Mouse (Mus musculus) kidney, postnatal 0 days (tissue): ENCODE data around the gene Siah1a. TPM values are rescaled to one million over a fixed set of nuclear protein-coding genes. Genes with fewer than 3 reads are reported as not detected.

Experiments
- ATAC-seq: fragments of 200-750 bp; cut with Nextera tagmentation; replicated peaks from 2 replicates; pipeline ENCODE4 v1.8.0; 2017; ENCODE audit warnings: low read depth, moderate number of reproducible peaks, moderate TSS enrichment, moderate library complexity; ENCODE audit not compliant: low FRiP score
- DNase-seq: peaks from one replicate; pipeline ENCODE4 v3.0.0-alpha.2; 2016; ENCODE audit warnings: low spot score
- H3K27ac ChIP-seq: fragments of 300-500 bp; sonication (generic); 2 replicates; pipeline ENCODE4 v1.5.1; 2014; ENCODE audit warnings: mild to moderate bottlenecking
- H3K27me3 ChIP-seq: fragments of 300-500 bp; sonication (generic); 2 replicates; pipeline ENCODE4 v1.6.1; 2014; ENCODE audit warnings: low read length, mixed read lengths; ENCODE audit not compliant: insufficient read depth
- H3K36me3 ChIP-seq: fragments of 300-500 bp; sonication (generic); 2 replicates; pipeline ENCODE4 v1.6.1; 2014; ENCODE audit warnings: low read length, mixed read lengths; ENCODE audit not compliant: insufficient read depth
- H3K4me1 ChIP-seq: fragments of 300-500 bp; sonication (generic); replicated peaks from 2 replicates; pipeline ENCODE4 v1.6.1; 2014; ENCODE audit warnings: antibody characterized with exemption, low read length, mixed read lengths; ENCODE audit not compliant: insufficient read depth
- H3K4me2 ChIP-seq: fragments of 300-500 bp; sonication (generic); 2 replicates; pipeline ENCODE4 v1.6.1; 2014; ENCODE audit warnings: mild to moderate bottlenecking, low read length, moderate library complexity, mixed read lengths
- H3K4me3 ChIP-seq: fragments of 300-500 bp; sonication (generic); replicated peaks from 2 replicates; pipeline ENCODE4 v1.5.1; 2014; ENCODE audit warnings: low read depth, low read length
- H3K9ac ChIP-seq: fragments of 300-500 bp; sonication (generic); 2 replicates; pipeline ENCODE4 v1.6.1; 2014; ENCODE audit warnings: low read depth, low read length
- H3K9me3 ChIP-seq: fragments of 300-500 bp; sonication (generic); replicated peaks from 2 replicates; pipeline ENCODE4 v1.6.1; 2016; ENCODE audit warnings: low read length, inconsistent platforms, mixed read lengths
- CTCF ChIP-seq: IDR thresholded peaks from 2 replicates; pipeline ENCODE4 v1.5.1; 2016; ENCODE audit warnings: antibody characterized with exemption, low read depth, mild to moderate bottlenecking, moderate library complexity
- WGBS: fragments of 180-500 bp; shearing (Covaris S2); extraction: QIAGEN DNeasy Blood & Tissue Kit; methylation state at CpG from one replicate; pipeline ENCODE4 v1.1.7; 2014; 5-methylcytosine and 5-hydroxymethylcytosine counted together
- polyA plus RNA-seq: library from polyadenylated mRNA; unstranded; fragments of >200 nt; fragmentation: Nextera tagmentation; extraction: Ambion mirVana; gene quantifications from 2 replicates; pipeline ENCODE4 v1.2.1, GENCODE M21; 2015

Siah1a gene
- polyA plus RNA-seq, 1 experiment from 2014 or later: 50.1 TPM

DNA sequence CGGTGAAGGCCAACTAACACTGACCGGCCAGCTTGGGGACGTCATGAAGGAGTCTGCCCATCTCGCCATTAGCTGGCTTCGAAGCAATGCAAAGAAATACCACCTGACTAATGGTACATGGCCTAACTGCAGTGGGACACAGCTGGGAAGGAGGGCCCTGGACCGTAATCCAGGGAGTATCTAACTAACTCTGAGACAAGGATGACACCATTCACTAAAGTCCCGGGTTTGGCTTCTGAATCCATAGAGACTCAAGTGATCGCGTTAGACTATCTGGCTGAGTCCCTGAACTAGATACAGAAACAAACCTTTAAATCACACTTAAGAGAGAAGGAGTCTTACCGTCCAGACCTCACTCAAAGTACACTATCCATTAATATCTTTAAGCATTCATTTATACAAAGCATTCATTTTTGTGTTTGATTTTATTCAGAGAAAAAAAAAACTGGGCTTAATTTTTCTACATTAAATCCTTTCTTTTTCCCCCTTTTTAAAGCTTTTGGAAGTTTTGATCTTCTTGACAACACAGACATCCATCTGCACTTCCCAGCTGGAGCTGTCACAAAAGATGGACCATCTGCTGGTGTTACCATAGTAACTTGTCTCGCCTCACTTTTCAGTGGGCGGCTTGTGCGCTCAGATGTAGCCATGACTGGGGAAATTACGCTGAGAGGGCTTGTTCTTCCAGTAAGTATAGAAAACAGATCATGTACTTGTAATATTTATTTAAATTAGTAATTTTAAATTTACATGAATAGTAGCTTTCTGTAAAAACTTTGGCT lies 32.1 kb downstream of the Siah1a start:
- TF ChIP-seq CTCF: no peak
- ATAC-seq: no peak

DNA sequence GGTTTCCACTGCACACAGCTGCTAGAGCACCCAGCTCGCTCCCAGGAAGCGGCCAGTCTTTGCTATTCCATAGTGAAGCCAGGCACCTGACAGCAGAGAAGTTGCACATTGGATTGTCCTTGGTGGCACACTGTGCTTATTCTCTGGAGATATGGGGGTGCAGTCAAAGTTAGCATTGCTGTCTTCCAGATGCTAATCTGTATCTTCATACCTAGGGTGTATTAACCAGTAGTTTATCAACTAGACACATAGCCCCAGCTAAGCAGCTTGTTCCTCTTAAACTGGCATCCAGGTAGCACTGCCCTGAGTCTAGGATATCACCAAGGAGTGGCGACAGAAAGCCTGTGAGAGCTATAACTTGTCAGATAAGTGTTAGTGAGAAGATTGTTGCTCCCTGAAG lies 33.1 kb downstream of the Siah1a start:
- Histone ChIP-seq H3K4me1 (no peaks in the 10 kb centered on the region), H3K4me2 (no peak overlapping the region), H3K27me3 (no peaks in the 10 kb centered on the region), H3K9ac (no peak overlapping the region), H3K9me3 (no peaks in the 10 kb centered on the region), H3K36me3 (peaks cover 8% of the 10 kb centered on the region; the same call in 1 of the 2 replicates), H3K4me3 (no peak overlapping the region), H3K27ac (no peak overlapping the region)
- no peak for TF ChIP-seq CTCF
- DNase-seq (no peak), ATAC-seq (no peak)
- 93% methylated on average over 3 of the region's 3 CpGs for WGBS

More for the DNA sequence above, 32.1 kb downstream of the Siah1a start:
- Histone ChIP-seq H3K36me3 (peaks cover 8% of the 10 kb centered on the region; the same call in 1 of the 2 replicates), H3K9me3 (no peaks in the 10 kb centered on the region), H3K9ac (no peak overlapping the region), H3K27me3 (no peaks in the 10 kb centered on the region), H3K4me2 (no peak overlapping the region), H3K4me1 (no peaks in the 10 kb centered on the region), H3K27ac (no peak overlapping the region), H3K4me3 (no peak overlapping the region)
- peak; percentile 40 for DNase-seq
- WGBS: 68% methylated on average over 14 of the region's 14 CpGs

DNA sequence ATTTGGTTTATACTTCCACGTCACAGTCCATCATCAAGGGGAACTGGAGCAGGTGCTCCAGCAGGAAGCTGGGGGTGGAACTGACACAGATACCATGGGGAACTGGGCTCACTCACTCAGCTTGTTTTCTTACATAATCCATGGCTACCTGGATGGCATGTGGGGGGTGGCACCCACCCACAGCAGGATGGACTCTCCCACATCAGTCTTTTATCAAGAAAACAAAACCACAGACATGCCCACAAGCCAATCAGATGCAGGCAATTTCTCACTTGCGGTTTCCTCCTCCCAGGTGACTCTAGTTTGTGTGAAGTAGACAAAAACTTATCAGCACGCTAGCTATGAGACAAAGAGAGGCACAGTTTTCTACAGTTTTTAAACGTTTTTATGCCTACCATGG lies 37.9 kb downstream of the Siah1a start:
- no peak for TF ChIP-seq CTCF
- no peak for DNase-seq
- Histone ChIP-seq H3K9ac (no peak overlapping the region), H3K4me1 (no peaks in the 10 kb centered on the region), H3K36me3 (0 out of 2 replicates have a peak, but pooled peaks cover 5% of the 10 kb centered on the region), H3K9me3 (no peaks in the 10 kb centered on the region), H3K27me3 (no peaks in the 10 kb centered on the region), H3K4me2 (no peak overlapping the region), H3K27ac (no peak overlapping the region), H3K4me3 (no peak overlapping the region)
- ATAC-seq: no peak
- WGBS: 67% methylated on average over 4 of the region's 4 CpGs

DNA sequence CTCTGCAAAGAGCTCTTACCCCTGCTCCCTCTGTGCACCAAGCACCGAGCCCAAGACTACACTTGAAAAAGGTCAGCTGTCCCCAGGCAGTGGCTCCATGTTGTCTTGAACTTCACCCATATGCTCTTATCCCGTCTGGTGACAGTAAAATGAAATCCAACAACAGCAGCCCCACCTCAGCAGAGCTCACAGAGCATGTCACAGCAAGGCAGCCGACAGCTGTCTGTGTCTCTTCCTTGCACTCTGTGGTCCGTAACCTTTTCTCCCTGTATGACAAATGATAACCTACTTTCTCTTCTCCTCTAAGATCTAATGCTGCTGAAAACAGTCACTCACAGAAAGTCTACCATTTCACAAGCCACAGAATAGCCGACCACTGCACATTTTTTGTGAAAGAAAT lies 39.0 kb downstream of the Siah1a start:
- no peaks in the 10 kb centered on the region for H3K27me3 ChIP-seq
- DNase-seq (no peak), ATAC-seq (no peak)
- 56% methylated on average over 5 of the region's 5 CpGs for WGBS
- H3K4me2 ChIP-seq: no peak overlapping the region
- no peak for TF ChIP-seq CTCF
- H3K4me3 ChIP-seq: no peak overlapping the region
- H3K9ac ChIP-seq: no peak overlapping the region
- 0 out of 2 replicates have a peak, but pooled peaks cover 5% of the 10 kb centered on the region for H3K36me3 ChIP-seq
- no peaks in the 10 kb centered on the region for H3K4me1 ChIP-seq
- no peak overlapping the region for H3K27ac ChIP-seq
- H3K9me3 ChIP-seq: no peaks in the 10 kb centered on the region

DNA sequence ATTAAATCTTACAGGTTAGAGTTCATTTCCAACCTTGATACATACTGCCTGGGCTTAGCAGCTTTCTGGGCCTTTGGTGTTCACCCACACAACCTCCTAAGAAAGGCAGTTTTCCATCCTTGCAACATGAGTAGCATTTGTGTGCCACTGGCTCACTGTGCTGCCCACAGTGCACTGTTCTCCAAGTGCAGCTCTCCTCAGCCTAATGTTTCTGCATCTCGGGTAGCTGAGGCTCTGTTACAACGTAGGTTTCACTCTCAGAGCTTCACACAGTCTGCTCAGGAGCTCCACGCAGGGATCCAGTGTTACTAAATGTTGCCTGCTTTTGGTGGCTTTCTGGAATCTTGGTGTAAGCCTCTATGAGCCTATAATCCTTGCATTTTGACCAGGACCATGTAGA lies 40.4 kb downstream of the Siah1a start:
- no peak for TF ChIP-seq CTCF
- Histone ChIP-seq H3K9me3 (no peaks in the 10 kb centered on the region), H3K27me3 (no peaks in the 10 kb centered on the region), H3K27ac (no peak overlapping the region), H3K9ac (no peak overlapping the region), H3K4me2 (no peak overlapping the region), H3K36me3 (0 out of 2 replicates have a peak, but pooled peaks cover 3% of the 10 kb centered on the region), H3K4me3 (no peak overlapping the region), H3K4me1 (no peaks in the 10 kb centered on the region)
- 72% methylated on average over 3 of the region's 3 CpGs for WGBS
- no peak for ATAC-seq
- DNase-seq: no peak

DNA sequence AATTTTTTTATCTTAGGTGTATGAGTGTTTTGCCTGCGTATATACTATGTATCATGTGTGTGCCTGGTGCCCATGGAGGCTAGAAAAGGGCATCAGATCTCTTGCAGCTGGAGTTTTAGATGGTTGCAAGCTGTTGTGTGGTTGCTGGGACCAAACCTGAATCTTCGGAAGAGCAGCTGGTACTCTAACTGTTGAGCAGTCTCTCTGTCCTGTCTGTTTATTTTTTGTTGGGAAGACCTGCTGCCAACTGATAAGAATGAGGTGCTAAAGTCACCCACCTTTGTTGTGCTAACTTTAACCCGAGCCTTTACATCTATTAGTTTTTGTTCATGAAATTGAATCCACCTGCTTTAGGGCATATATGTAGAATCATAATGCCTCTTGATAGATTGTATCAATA lies 43.3 kb downstream of the Siah1a start:
- TF ChIP-seq CTCF: no peak
- Histone ChIP-seq H3K4me2 (no peak overlapping the region), H3K9me3 (no peaks in the 10 kb centered on the region), H3K36me3 (no peaks in the 10 kb centered on the region), H3K4me1 (no peaks in the 10 kb centered on the region; the same call in 1 of the 2 replicates), H3K9ac (no peak overlapping the region), H3K27ac (no peak overlapping the region), H3K4me3 (no peak overlapping the region), H3K27me3 (no peaks in the 10 kb centered on the region)
- 92% methylated on average over 3 of the region's 3 CpGs for WGBS
- ATAC-seq (no peak), DNase-seq (no peak)
